Mouse (Mus musculus): ENCODE data around the gene Elane. TPM values are rescaled to one million over a fixed set of nuclear protein-coding genes. Genes with fewer than 3 reads are reported as not detected.

Elane gene
- polyA plus RNA-seq, 1 experiment from 2014 or later, result not detected

GRCm38 (mm10) chr10:79917532-79918100 lies 31.6 kb downstream of the Elane start:
- Histone ChIP-seq H3K36me3 (ENCODE audit: control insufficient read depth, insufficient read depth, low read length) (no peaks in the 10 kb centered on the region), H3K27me3 (ENCODE audit: control insufficient read depth, insufficient read depth, low read length) (peaks cover 55% of the 10 kb centered on the region), H3K27ac (ENCODE audit: low read depth, low read length) (no peak overlapping the region), H3K4me2 (ENCODE audit: low read depth, low read length, severe bottlenecking) (no peak overlapping the region; the same call in 1 of the 2 replicates), H3K9me3 (ENCODE audit: control insufficient read depth, low read length) (no peaks in the 10 kb centered on the region), H3K9ac (ENCODE audit: low read length) (no peak overlapping the region), H3K4me1 (replicated peaks; ENCODE audit: control insufficient read depth, insufficient read depth, low read length) (peaks cover 21% of the 10 kb centered on the region), H3K4me3 (ENCODE audit: low read depth, low read length) (no peak overlapping the region)
- 63% methylated on average over 5 of the region's 5 CpGs for WGBS
- DNase-seq (ENCODE audit: low spot score), result no peak
- ATAC-seq (replicated peaks; ENCODE audit: low FRiP score), result no peak

- Histone ChIP-seq H3K27ac (ENCODE audit: low read depth, low read length) (no peak overlapping the region), H3K4me2 (ENCODE audit: low read depth, low read length, severe bottlenecking) (no peak overlapping the region), H3K36me3 (ENCODE audit: control insufficient read depth, insufficient read depth, low read length) (no peaks in the 10 kb centered on the region), H3K4me3 (ENCODE audit: low read depth, low read length) (no peak overlapping the region), H3K27me3 (ENCODE audit: control insufficient read depth, insufficient read depth, low read length) (peaks cover 63% of the 10 kb centered on the region), H3K9me3 (ENCODE audit: control insufficient read depth, low read length) (no peaks in the 10 kb centered on the region), H3K4me1 (replicated peaks; ENCODE audit: control insufficient read depth, insufficient read depth, low read length) (peaks cover 21% of the 10 kb centered on the region), H3K9ac (ENCODE audit: low read length) (no peak overlapping the region)
- DNase-seq (ENCODE audit: low spot score) (no peak), ATAC-seq (replicated peaks; ENCODE audit: low FRiP score) (no peak)
- WGBS, result 3% methylated on average over 34 of the region's 35 CpGs
Observed at GRCm38 (mm10) chr10:79918231-79919078, 32.4 kb downstream of the Elane start.

- ATAC-seq (replicated peaks; ENCODE audit: low FRiP score) (no peak), DNase-seq (ENCODE audit: low spot score) (no peak)
- no peaks in the 10 kb centered on the region for H3K9me3 ChIP-seq (ENCODE audit: control insufficient read depth, low read length)
- H3K4me3 ChIP-seq (ENCODE audit: low read depth, low read length), result no peak overlapping the region; the same call in 1 of the 2 replicates
- H3K27ac ChIP-seq (ENCODE audit: low read depth, low read length), result no peak overlapping the region
- H3K27me3 ChIP-seq (ENCODE audit: control insufficient read depth, insufficient read depth, low read length), result peaks cover 65% of the 10 kb centered on the region
- 4% methylated on average over 21 of the region's 21 CpGs for WGBS
- 0 out of 2 replicates have a peak overlapping the region, but pooled peaks have one; percentile 11 for H3K4me2 ChIP-seq (ENCODE audit: low read depth, low read length, severe bottlenecking)
- no peaks in the 10 kb centered on the region for H3K36me3 ChIP-seq (ENCODE audit: control insufficient read depth, insufficient read depth, low read length)
- peaks cover 21% of the 10 kb centered on the region for H3K4me1 ChIP-seq (replicated peaks; ENCODE audit: control insufficient read depth, insufficient read depth, low read length)
- no peak overlapping the region for H3K9ac ChIP-seq (ENCODE audit: low read length)
Observed at GRCm38 (mm10) chr10:79919251-79919849, 33.3 kb downstream of the Elane start.

- Histone ChIP-seq H3K9ac (ENCODE audit: low read length) (no peak overlapping the region), H3K4me1 (replicated peaks; ENCODE audit: control insufficient read depth, insufficient read depth, low read length) (peaks cover 20% of the 10 kb centered on the region), H3K27ac (ENCODE audit: low read depth, low read length) (no peak overlapping the region), H3K9me3 (ENCODE audit: control insufficient read depth, low read length) (no peaks in the 10 kb centered on the region), H3K4me3 (ENCODE audit: low read depth, low read length) (no peak overlapping the region), H3K4me2 (ENCODE audit: low read depth, low read length, severe bottlenecking) (no peak overlapping the region), H3K27me3 (ENCODE audit: control insufficient read depth, insufficient read depth, low read length) (peaks cover 65% of the 10 kb centered on the region), H3K36me3 (ENCODE audit: control insufficient read depth, insufficient read depth, low read length) (no peaks in the 10 kb centered on the region)
- WGBS, result 17% methylated on average over 26 of the region's 26 CpGs
- DNase-seq (ENCODE audit: low spot score), result no peak
- ATAC-seq (replicated peaks; ENCODE audit: low FRiP score), result peak; percentile 25; the same call in 1 of the 2 replicates
Observed at GRCm38 (mm10) chr10:79920056-79920890, 34.2 kb downstream of the Elane start.

GRCm38 (mm10) chr10:79920958-79921535 lies 35.0 kb downstream of the Elane start, which contains the start of gene R3hdm4:
Gene R3hdm4 (minus strand): TSS chr10:79921208.
- DNase-seq (ENCODE audit: low spot score) (no peak), ATAC-seq (replicated peaks; ENCODE audit: low FRiP score) (no peak)
- 4% methylated on average over 41 of the region's 41 CpGs for WGBS
- H3K9ac ChIP-seq (ENCODE audit: low read length), result no peak within 1 kb of the TSS
- no peaks in the 10 kb centered on the region for H3K9me3 ChIP-seq (ENCODE audit: control insufficient read depth, low read length)
- peaks cover 14% of the 10 kb centered on the region; the same call in 1 of the 2 replicates for H3K4me1 ChIP-seq (replicated peaks; ENCODE audit: control insufficient read depth, insufficient read depth, low read length)
- peaks cover 65% of the 10 kb centered on the region for H3K27me3 ChIP-seq (ENCODE audit: control insufficient read depth, insufficient read depth, low read length)
- no peak within 1 kb of the TSS for H3K27ac ChIP-seq (ENCODE audit: low read depth, low read length)
- no peaks in the 10 kb centered on the region for H3K36me3 ChIP-seq (ENCODE audit: control insufficient read depth, insufficient read depth, low read length)
- H3K4me3 ChIP-seq (ENCODE audit: low read depth, low read length), result peak within 1 kb of the TSS; percentile 17; the same call in 1 of the 2 replicates
- peak within 1 kb of the TSS; percentile 21; the same call in 1 of the 2 replicates for H3K4me2 ChIP-seq (ENCODE audit: low read depth, low read length, severe bottlenecking)

- Histone ChIP-seq H3K4me1 (replicated peaks; ENCODE audit: control insufficient read depth, insufficient read depth, low read length) (peaks cover 14% of the 10 kb centered on the region; the same call in 1 of the 2 replicates), H3K27me3 (ENCODE audit: control insufficient read depth, insufficient read depth, low read length) (peaks cover 65% of the 10 kb centered on the region), H3K4me2 (ENCODE audit: low read depth, low read length, severe bottlenecking) (peak overlapping the region; percentile 21; the same call in 1 of the 2 replicates), H3K9me3 (ENCODE audit: control insufficient read depth, low read length) (no peaks in the 10 kb centered on the region), H3K27ac (ENCODE audit: low read depth, low read length) (no peak overlapping the region), H3K4me3 (ENCODE audit: low read depth, low read length) (peak overlapping the region; percentile 17; the same call in 1 of the 2 replicates), H3K36me3 (ENCODE audit: control insufficient read depth, insufficient read depth, low read length) (no peaks in the 10 kb centered on the region), H3K9ac (ENCODE audit: low read length) (no peak overlapping the region)
- DNase-seq (ENCODE audit: low spot score) (no peak), ATAC-seq (replicated peaks; ENCODE audit: low FRiP score) (no peak)
- 1% methylated on average over 34 of the region's 34 CpGs for WGBS
Observed at GRCm38 (mm10) chr10:79921572-79921971, 35.5 kb downstream of the Elane start.

- Histone ChIP-seq H3K4me3 (ENCODE audit: low read depth, low read length) (no peak overlapping the region), H3K9ac (ENCODE audit: low read length) (no peak overlapping the region), H3K9me3 (ENCODE audit: control insufficient read depth, low read length) (no peaks in the 10 kb centered on the region), H3K36me3 (ENCODE audit: control insufficient read depth, insufficient read depth, low read length) (no peaks in the 10 kb centered on the region), H3K27me3 (ENCODE audit: control insufficient read depth, insufficient read depth, low read length) (peaks cover 34% of the 10 kb centered on the region), H3K4me2 (ENCODE audit: low read depth, low read length, severe bottlenecking) (no peak overlapping the region), H3K27ac (ENCODE audit: low read depth, low read length) (no peak overlapping the region), H3K4me1 (replicated peaks; ENCODE audit: control insufficient read depth, insufficient read depth, low read length) (peaks cover 11% of the 10 kb centered on the region)
- ATAC-seq (replicated peaks; ENCODE audit: low FRiP score) (0 out of 2 replicates have a peak, but pooled peaks have one; percentile 6), DNase-seq (ENCODE audit: low spot score) (peak; percentile 95)
- WGBS, result 13% methylated on average over 29 of the region's 29 CpGs
Observed at GRCm38 (mm10) chr10:79924998-79925784, 39.1 kb downstream of the Elane start.

Measured in forebrain, embryonic 11.5 days (tissue).